Mouse (Mus musculus): ENCODE data around the gene Tssc4. TPM values are rescaled to one million over a fixed set of nuclear protein-coding genes. Genes with fewer than 3 reads are reported as not detected.

Tssc4 gene
- polyA plus RNA-seq, 1 experiment from 2014 or later, result 69.1 TPM

DNA sequence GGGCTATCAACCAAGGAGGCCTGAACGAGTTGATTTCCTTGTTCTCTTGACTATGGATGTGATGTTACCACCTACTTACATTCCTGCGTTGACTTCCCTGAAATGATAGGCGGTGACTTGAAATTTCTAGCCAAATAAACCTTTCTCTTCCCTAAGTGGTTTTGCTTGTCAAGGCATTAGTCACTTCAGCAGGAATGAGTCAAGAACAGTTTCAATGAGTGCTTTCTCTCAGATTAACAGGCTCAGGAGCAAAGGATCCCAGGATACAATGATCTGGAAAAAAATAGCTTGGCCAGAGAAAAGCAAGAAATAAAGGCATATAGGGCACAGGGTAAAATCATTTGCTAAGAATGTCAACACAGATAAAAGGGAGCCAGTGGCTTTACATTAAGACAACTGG is 43.6 kb upstream of the Tssc4 start:
- Histone ChIP-seq H3K4me1 (replicated peaks; ENCODE audit: insufficient read depth, low read length) (no peaks in the 10 kb centered on the region), H3K36me3 (ENCODE audit: insufficient read depth, low read length) (no peaks in the 10 kb centered on the region), H3K4me3 (replicated peaks; ENCODE audit: low read depth, low read length) (no peak overlapping the region), H3K9ac (ENCODE audit: low read depth, low read length) (no peak overlapping the region), H3K4me2 (ENCODE audit: low read length) (no peak overlapping the region), H3K27ac (no peak overlapping the region), H3K9me3 (replicated peaks; ENCODE audit: low read length) (no peaks in the 10 kb centered on the region), H3K27me3 (ENCODE audit: insufficient read depth, low read length) (no peaks in the 10 kb centered on the region)
- DNase-seq (ENCODE audit: low spot score), result no peak
- no peak for ATAC-seq (replicated peaks; ENCODE audit: low FRiP score, low read depth)
- no peak for TF ChIP-seq CTCF (IDR thresholded peaks at IDR 0.05; ENCODE audit: low read depth)
- 94% methylated on average over 3 of the region's 3 CpGs for WGBS

DNA sequence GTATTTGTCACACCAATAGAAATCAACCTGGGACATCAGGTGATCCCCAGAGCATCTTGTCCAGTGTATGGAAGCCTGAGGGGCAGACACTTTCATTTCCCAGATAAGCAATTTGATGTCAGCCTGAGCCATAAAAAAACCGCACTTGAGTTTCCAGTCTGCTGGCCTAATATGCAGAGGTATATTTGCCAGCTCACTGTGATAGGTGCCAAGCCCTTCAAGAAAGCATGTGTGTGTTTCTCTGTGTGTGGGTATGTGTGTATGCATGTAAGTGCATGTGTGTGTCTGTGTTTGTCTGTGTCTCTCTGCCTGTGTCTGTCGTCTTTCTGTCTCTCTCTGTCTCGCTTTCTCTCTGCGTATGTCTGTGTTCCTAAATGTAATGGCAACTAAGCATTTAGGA is 41.9 kb upstream of the Tssc4 start:
- H3K4me3 ChIP-seq (replicated peaks; ENCODE audit: low read depth, low read length), result no peak overlapping the region
- no peaks in the 10 kb centered on the region for H3K27me3 ChIP-seq (ENCODE audit: insufficient read depth, low read length)
- ATAC-seq (replicated peaks; ENCODE audit: low FRiP score, low read depth) (no peak), DNase-seq (ENCODE audit: low spot score) (no peak)
- no peaks in the 10 kb centered on the region for H3K36me3 ChIP-seq (ENCODE audit: insufficient read depth, low read length)
- no peak overlapping the region for H3K9ac ChIP-seq (ENCODE audit: low read depth, low read length)
- TF ChIP-seq CTCF (IDR thresholded peaks at IDR 0.05; ENCODE audit: low read depth), result no peak
- no peaks in the 10 kb centered on the region for H3K4me1 ChIP-seq (replicated peaks; ENCODE audit: insufficient read depth, low read length)
- WGBS, result 92% methylated on average over 4 of the region's 4 CpGs
- H3K27ac ChIP-seq, result no peak overlapping the region
- no peak overlapping the region for H3K4me2 ChIP-seq (ENCODE audit: low read length)
- no peaks in the 10 kb centered on the region for H3K9me3 ChIP-seq (replicated peaks; ENCODE audit: low read length)

DNA sequence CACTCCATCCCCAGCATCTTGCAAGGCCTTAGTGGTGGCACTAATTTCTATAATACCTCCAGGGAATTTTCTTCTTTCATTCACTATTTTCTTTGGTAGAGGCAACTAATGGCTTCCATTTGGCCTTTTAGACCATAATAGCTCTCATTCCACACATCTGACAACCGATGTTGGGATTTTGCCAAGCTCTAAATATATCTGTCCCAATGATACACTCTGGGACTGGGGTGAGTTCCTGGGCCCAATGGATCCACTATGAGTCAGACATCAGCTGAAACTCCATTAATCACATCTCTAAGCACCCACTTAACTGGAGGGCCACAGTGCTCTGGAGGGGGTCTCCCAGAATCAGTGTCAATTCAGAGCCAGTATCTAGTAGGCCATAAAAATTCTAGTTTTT is 37.2 kb upstream of the Tssc4 start:
- no peak overlapping the region for H3K27ac ChIP-seq
- ATAC-seq (replicated peaks; ENCODE audit: low FRiP score, low read depth) (no peak), DNase-seq (ENCODE audit: low spot score) (no peak)
- no peak overlapping the region for H3K9ac ChIP-seq (ENCODE audit: low read depth, low read length)
- TF ChIP-seq CTCF (IDR thresholded peaks at IDR 0.05; ENCODE audit: low read depth), result no peak
- no peaks in the 10 kb centered on the region for H3K9me3 ChIP-seq (replicated peaks; ENCODE audit: low read length)
- 81% methylated on average over 1 of the region's 1 CpGs for WGBS
- H3K36me3 ChIP-seq (ENCODE audit: insufficient read depth, low read length), result 0 out of 2 replicates have a peak, but pooled peaks cover 3% of the 10 kb centered on the region
- no peak overlapping the region for H3K4me2 ChIP-seq (ENCODE audit: low read length)
- no peaks in the 10 kb centered on the region for H3K27me3 ChIP-seq (ENCODE audit: insufficient read depth, low read length)
- no peak overlapping the region for H3K4me3 ChIP-seq (replicated peaks; ENCODE audit: low read depth, low read length)
- no peaks in the 10 kb centered on the region for H3K4me1 ChIP-seq (replicated peaks; ENCODE audit: insufficient read depth, low read length)

DNA sequence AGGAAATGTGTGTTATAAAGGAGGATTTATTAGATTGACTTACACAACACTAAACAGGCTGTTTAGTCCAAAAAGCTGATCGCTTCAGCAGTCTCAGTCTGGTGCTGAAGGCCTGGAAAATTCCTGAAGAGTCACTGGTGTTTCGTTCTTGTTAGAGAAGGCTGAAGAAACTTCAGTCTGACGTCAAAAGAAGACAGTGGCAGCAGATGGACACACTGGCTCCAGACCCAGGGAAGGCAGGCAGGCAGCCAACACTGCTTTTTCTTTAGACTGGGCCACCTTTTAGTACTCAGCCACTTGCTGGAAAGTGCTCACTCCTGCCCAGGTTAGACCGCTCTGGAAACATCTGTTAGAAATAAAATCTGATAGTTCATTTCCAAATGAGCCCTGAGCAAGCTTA is 35.5 kb upstream of the Tssc4 start:
- Histone ChIP-seq H3K36me3 (ENCODE audit: insufficient read depth, low read length) (0 out of 2 replicates have a peak, but pooled peaks cover 3% of the 10 kb centered on the region), H3K9ac (ENCODE audit: low read depth, low read length) (no peak overlapping the region), H3K9me3 (replicated peaks; ENCODE audit: low read length) (no peaks in the 10 kb centered on the region), H3K27ac (no peak overlapping the region), H3K4me2 (ENCODE audit: low read length) (no peak overlapping the region), H3K4me3 (replicated peaks; ENCODE audit: low read depth, low read length) (no peak overlapping the region), H3K27me3 (ENCODE audit: insufficient read depth, low read length) (no peaks in the 10 kb centered on the region), H3K4me1 (replicated peaks; ENCODE audit: insufficient read depth, low read length) (no peaks in the 10 kb centered on the region)
- DNase-seq (ENCODE audit: low spot score) (no peak), ATAC-seq (replicated peaks; ENCODE audit: low FRiP score, low read depth) (no peak)
- 76% methylated on average over 4 of the region's 4 CpGs for WGBS
- TF ChIP-seq CTCF (IDR thresholded peaks at IDR 0.05; ENCODE audit: low read depth), result no peak

DNA sequence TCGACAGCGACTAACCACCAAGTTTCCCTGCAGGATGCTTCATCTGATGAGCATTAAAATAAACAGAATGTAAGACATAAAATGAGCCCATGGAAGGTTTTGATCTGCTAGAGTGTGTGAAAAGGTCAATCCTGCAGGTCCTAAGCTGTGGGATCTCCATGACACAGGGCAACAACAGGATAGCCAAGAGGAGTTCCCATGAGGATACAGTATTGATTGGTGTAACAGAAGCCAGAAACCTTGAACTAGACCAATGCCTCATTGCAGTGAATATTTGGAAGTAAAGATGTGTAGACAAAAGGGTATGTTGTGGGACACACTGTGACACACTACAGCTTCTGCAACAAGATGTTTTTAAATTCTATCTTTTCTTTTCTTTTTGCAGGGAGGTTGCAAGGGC is 34.9 kb upstream of the Tssc4 start:
- DNase-seq (ENCODE audit: low spot score) (no peak), ATAC-seq (replicated peaks; ENCODE audit: low FRiP score, low read depth) (no peak)
- 94% methylated on average over 2 of the region's 2 CpGs for WGBS
- no peaks in the 10 kb centered on the region for H3K4me1 ChIP-seq (replicated peaks; ENCODE audit: insufficient read depth, low read length)
- H3K36me3 ChIP-seq (ENCODE audit: insufficient read depth, low read length), result 0 out of 2 replicates have a peak, but pooled peaks cover 3% of the 10 kb centered on the region
- H3K27me3 ChIP-seq (ENCODE audit: insufficient read depth, low read length), result no peaks in the 10 kb centered on the region
- no peak for TF ChIP-seq CTCF (IDR thresholded peaks at IDR 0.05; ENCODE audit: low read depth)
- H3K9ac ChIP-seq (ENCODE audit: low read depth, low read length), result no peak overlapping the region
- no peak overlapping the region for H3K27ac ChIP-seq
- H3K9me3 ChIP-seq (replicated peaks; ENCODE audit: low read length), result no peaks in the 10 kb centered on the region
- no peak overlapping the region for H3K4me3 ChIP-seq (replicated peaks; ENCODE audit: low read depth, low read length)
- no peak overlapping the region for H3K4me2 ChIP-seq (ENCODE audit: low read length)

DNA sequence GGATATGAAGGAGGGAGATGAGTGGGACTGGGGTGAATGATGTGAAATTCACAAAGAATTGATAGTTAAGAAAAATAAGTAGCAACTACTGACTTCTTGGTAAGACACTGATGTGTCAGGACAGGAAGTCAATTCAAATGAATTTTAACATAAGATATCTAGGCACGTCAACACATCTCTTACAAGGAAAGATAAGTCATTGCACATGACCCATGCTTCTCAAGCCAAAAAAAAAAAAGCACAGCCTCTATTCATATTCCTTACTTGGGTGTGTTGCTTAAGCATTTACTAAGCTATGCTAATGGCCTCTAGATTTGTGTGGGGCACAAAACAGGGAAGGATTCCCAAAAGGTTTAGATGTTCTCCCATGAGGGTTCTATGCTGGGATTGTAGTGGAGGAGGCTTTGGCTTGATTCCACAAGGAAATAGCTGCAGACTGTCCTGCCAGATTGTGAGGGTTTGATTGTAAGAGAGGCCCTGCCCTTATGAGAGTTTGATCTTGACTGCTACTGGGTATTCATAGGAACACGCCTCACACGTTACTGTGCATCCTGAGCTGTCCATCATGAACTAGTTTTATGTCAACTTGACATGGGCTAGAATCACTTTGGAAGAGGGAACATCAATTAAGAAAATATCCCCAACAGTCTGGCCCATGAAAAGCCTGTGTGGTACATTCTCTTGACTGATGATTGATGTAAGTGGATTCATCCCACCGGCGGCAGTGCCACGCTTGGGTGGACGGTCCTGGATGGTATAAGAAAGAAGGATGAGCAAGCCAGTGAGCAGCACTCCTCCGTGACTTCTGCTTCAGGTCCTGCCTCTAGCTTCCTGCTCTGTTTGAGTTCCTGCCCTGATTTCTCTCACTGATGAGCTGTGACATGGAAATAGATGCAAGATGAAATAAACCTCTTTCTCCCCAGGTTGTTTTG is 34.3 kb upstream of the Tssc4 start:
- Histone ChIP-seq H3K27ac (no peak overlapping the region), H3K36me3 (ENCODE audit: insufficient read depth, low read length) (0 out of 2 replicates have a peak, but pooled peaks cover 3% of the 10 kb centered on the region), H3K4me1 (replicated peaks; ENCODE audit: insufficient read depth, low read length) (no peaks in the 10 kb centered on the region), H3K9ac (ENCODE audit: low read depth, low read length) (no peak overlapping the region), H3K9me3 (replicated peaks; ENCODE audit: low read length) (no peaks in the 10 kb centered on the region), H3K4me2 (ENCODE audit: low read length) (no peak overlapping the region), H3K4me3 (replicated peaks; ENCODE audit: low read depth, low read length) (no peak overlapping the region), H3K27me3 (ENCODE audit: insufficient read depth, low read length) (no peaks in the 10 kb centered on the region)
- no peak for TF ChIP-seq CTCF (IDR thresholded peaks at IDR 0.05; ENCODE audit: low read depth)
- no peak for DNase-seq (ENCODE audit: low spot score)
- 84% methylated on average over 8 of the region's 8 CpGs for WGBS
- ATAC-seq (replicated peaks; ENCODE audit: low FRiP score, low read depth), result no peak
